Mouse (Mus musculus) midbrain, embryonic 12.5 days (tissue): ENCODE measurements at regions not wholly inside any gene's neighbourhood (a gene's known extent, or its start where the extent isn't known, plus 50 kb on each side); places are given as distances from the start of the nearest gene placed in this dataset.
A peak's percentile ranks its signal among the peaks of the same experiment; 100 is the strongest.

Experiments
- ATAC-seq: fragments of 200-750 bp; cut with Nextera tagmentation; 2 replicates; pipeline ENCODE4 v1.8.0; 2017; ENCODE audit warnings: low read depth, moderate TSS enrichment, moderate library complexity; ENCODE audit not compliant: low FRiP score
- H3K27ac ChIP-seq: fragments of 300-500 bp; sonication (generic); replicated peaks from 2 replicates; pipeline ENCODE4 v1.5.1; 2016; ENCODE audit warnings: mild to moderate bottlenecking
- H3K27me3 ChIP-seq: fragments of 300-500 bp; sonication (generic); 2 replicates; pipeline ENCODE4 v1.6.1; 2016; ENCODE audit warnings: mild to moderate bottlenecking
- H3K36me3 ChIP-seq: fragments of 300-500 bp; sonication (generic); 2 replicates; pipeline ENCODE4 v1.6.1; 2016
- H3K4me1 ChIP-seq: fragments of 300-500 bp; sonication (generic); 2 replicates; pipeline ENCODE4 v1.6.1; 2016
- H3K4me2 ChIP-seq: fragments of 300-500 bp; sonication (generic); replicated peaks from 2 replicates; pipeline ENCODE4 v1.6.1; 2016; ENCODE audit warnings: mild to moderate bottlenecking, moderate library complexity
- H3K4me3 ChIP-seq: fragments of 300-500 bp; sonication (generic); 2 replicates; pipeline ENCODE4 v1.5.1; 2016; ENCODE audit warnings: mild to moderate bottlenecking
- H3K9ac ChIP-seq: fragments of 300-500 bp; sonication (generic); replicated peaks from 2 replicates; pipeline ENCODE4 v1.6.1; 2016; ENCODE audit warnings: mild to moderate bottlenecking, moderate library complexity
- H3K9me3 ChIP-seq: fragments of 300-500 bp; sonication (generic); 2 replicates; pipeline ENCODE4 v1.6.1; 2016; ENCODE audit warnings: mild to moderate bottlenecking
- WGBS: fragments of 180-500 bp; shearing (Covaris S2); methylation state at CpG from one replicate; pipeline ENCODE4 v1.1.7; 2016; 5-methylcytosine and 5-hydroxymethylcytosine counted together

GRCm38 (mm10) chrX:16421159-16421558 is 101.5 kb upstream of the Cypt1 start:
- Histone ChIP-seq H3K4me1 (no peaks in the 10 kb centered on the region), H3K27me3 (no peaks in the 10 kb centered on the region), H3K4me3 (no peak overlapping the region), H3K4me2 (no peak overlapping the region), H3K9ac (no peak overlapping the region), H3K27ac (no peak overlapping the region), H3K9me3 (no peaks in the 10 kb centered on the region), H3K36me3 (no peaks in the 10 kb centered on the region)
- no peak for ATAC-seq

- Histone ChIP-seq H3K36me3 (no peaks in the 10 kb centered on the region), H3K27ac (no peak overlapping the region), H3K27me3 (no peaks in the 10 kb centered on the region), H3K9ac (no peak overlapping the region), H3K4me2 (no peak overlapping the region), H3K9me3 (no peaks in the 10 kb centered on the region), H3K4me3 (no peak overlapping the region), H3K4me1 (no peaks in the 10 kb centered on the region)
- ATAC-seq: no peak
Observed at GRCm38 (mm10) chrX:16421663-16422062, 101.0 kb upstream of the Cypt1 start.

GRCm38 (mm10) chrX:16438088-16438487 is 84.6 kb upstream of the Cypt1 start:
- WGBS: 92% methylated on average over 1 of the region's 1 CpGs
- H3K9me3 ChIP-seq: no peaks in the 10 kb centered on the region
- ATAC-seq: no peak

GRCm38 (mm10) chrX:16450496-16451078 is 72.1 kb upstream of the Cypt1 start:
- Histone ChIP-seq H3K27me3 (no peaks in the 10 kb centered on the region), H3K4me1 (no peaks in the 10 kb centered on the region), H3K9ac (no peak overlapping the region), H3K4me2 (no peak overlapping the region), H3K9me3 (no peaks in the 10 kb centered on the region), H3K36me3 (no peaks in the 10 kb centered on the region), H3K4me3 (no peak overlapping the region), H3K27ac (no peak overlapping the region)
- WGBS: 10% methylated on average over 2 of the region's 2 CpGs
- peak; percentile 65 for ATAC-seq

More at GRCm38 (mm10) chrX:16438088-16438487, 84.6 kb upstream of the Cypt1 start:
- H3K27ac ChIP-seq: no peak overlapping the region
- no peaks in the 10 kb centered on the region for H3K27me3 ChIP-seq
- no peak overlapping the region for H3K4me3 ChIP-seq
- H3K36me3 ChIP-seq: no peaks in the 10 kb centered on the region
- no peak overlapping the region for H3K9ac ChIP-seq
- H3K4me2 ChIP-seq: no peak overlapping the region
- no peaks in the 10 kb centered on the region for H3K4me1 ChIP-seq
